Mouse (Mus musculus): ENCODE results near the gene Col13a1. TPM values are rescaled to one million over a fixed set of nuclear protein-coding genes. Genes with fewer than 3 reads are reported as not detected.

The Col13a1 gene
- total RNA-seq, 4 experiments from 2014 or later = 1.1 to 2.3 (median 1.4) TPM

- no peak for DNase-seq (ENCODE audit: low spot score in 2 of 2)
Measured at GRCm38 (mm10) chr10:61830817-61831216, 148.1 kb downstream of the Col13a1 start.

- no peak for DNase-seq (ENCODE audit: low spot score in 2 of 2)
Measured at GRCm38 (mm10) chr10:61829046-61829445, 149.9 kb downstream of the Col13a1 start.

- no peak for DNase-seq (ENCODE audit: low spot score in 2 of 2)
Measured at GRCm38 (mm10) chr10:61827950-61828936, 150.7 kb downstream of the Col13a1 start.

GRCm38 (mm10) chr10:61826753-61827435 is 152.0 kb downstream of the Col13a1 start:
- DNase-seq (ENCODE audit: low spot score in 2 of 2) = no peak

- no peak for DNase-seq (ENCODE audit: low spot score in 2 of 2)
Measured at GRCm38 (mm10) chr10:61825979-61826752, 152.7 kb downstream of the Col13a1 start.

- no peak for DNase-seq (ENCODE audit: low spot score in 2 of 2)
Measured at GRCm38 (mm10) chr10:61825536-61825935, 153.4 kb downstream of the Col13a1 start.

- DNase-seq (ENCODE audit: low spot score in 2 of 2) = no peak
Measured at GRCm38 (mm10) chr10:61823731-61824115, 155.2 kb downstream of the Col13a1 start.

- DNase-seq (ENCODE audit: low spot score in 2 of 2) = no peak
Measured at GRCm38 (mm10) chr10:61822968-61823730, 155.8 kb downstream of the Col13a1 start.

- DNase-seq (ENCODE audit: low spot score in 2 of 2) = no peak
Measured at GRCm38 (mm10) chr10:61820050-61820449, 158.9 kb downstream of the Col13a1 start.

GRCm38 (mm10) chr10:61811987-61812386 is 166.9 kb downstream of the Col13a1 start:
- DNase-seq (ENCODE audit: low spot score in 2 of 2) = no peak

- no peak for DNase-seq (ENCODE audit: low spot score in 2 of 2)
Measured at GRCm38 (mm10) chr10:61798133-61798576, 180.8 kb downstream of the Col13a1 start.

GRCm38 (mm10) chr10:61795458-61795857 is 183.4 kb downstream of the Col13a1 start:
- DNase-seq (ENCODE audit: low spot score in 2 of 2) = no peak

GRCm38 (mm10) chr10:61794971-61795370 is 183.9 kb downstream of the Col13a1 start:
- no peak for DNase-seq (ENCODE audit: low spot score in 2 of 2)

- no peak for DNase-seq (ENCODE audit: low spot score in 2 of 2)
Measured at GRCm38 (mm10) chr10:61793015-61793414, 185.9 kb downstream of the Col13a1 start.

GRCm38 (mm10) chr10:61788499-61788898 is 190.4 kb downstream of the Col13a1 start:
- no peak for DNase-seq (ENCODE audit: low spot score in 2 of 2)

Other genes with a start within 250 kb of the Col13a1 start
- 10 to 100 TPM; 18.9 to 24.8 (median 19.9) TPM for gene H2afy2, start 195.0 kb downstream of the Col13a1 start, total RNA-seq (2022)
- not detected for gene Neurog3, start 154.0 kb upstream of the Col13a1 start, total RNA-seq (2022)
- gene Fam241b, start 164.8 kb upstream of the Col13a1 start, total RNA-seq (2022) = 10 to 100 TPM; 47.0 to 57.8 (median 52.5) TPM

Measured in left cerebral cortex, adult 8-10 months (tissue).